Mouse (Mus musculus): ENCODE data around the gene Prss43.

DNA sequence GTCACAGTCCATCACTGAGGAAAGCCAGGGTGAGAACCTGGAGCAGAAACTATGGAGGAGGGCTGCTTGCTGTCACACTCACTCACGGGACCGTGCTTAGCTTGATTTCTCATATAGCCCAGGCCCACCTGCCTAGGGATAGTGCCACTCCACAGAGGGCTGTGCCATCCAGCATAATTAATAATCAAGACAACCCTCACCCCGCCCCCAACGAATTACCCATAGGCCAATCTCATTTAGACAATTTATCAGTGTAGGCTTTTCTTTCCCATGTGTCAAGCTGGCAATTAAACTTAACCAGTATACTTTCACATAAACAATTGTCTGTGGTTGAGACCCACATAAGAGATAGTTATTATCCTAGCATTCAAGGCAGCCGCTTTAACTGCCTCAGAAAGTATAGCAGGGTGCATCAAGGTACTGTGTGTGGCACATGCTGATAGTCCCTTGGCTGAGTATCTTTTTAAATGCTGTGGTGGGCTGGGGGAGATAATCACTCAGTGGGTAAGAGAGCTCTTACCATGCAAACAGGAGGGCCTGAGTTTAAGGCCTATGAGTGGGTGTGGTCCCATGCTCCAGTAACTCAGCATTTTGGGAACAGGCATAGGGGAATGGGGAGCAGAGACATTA is 32.6 kb downstream of the Prss43 start:
- TF ChIP-seq CTCF (IDR thresholded peaks at IDR 0.05; ENCODE audit: insufficient read depth, low read length) (no peak), POLR2A (IDR thresholded peaks at IDR 0.05; ENCODE audit: borderline replicate concordance, extremely low read depth, low read depth, low read length) (no peak)

Data from lung, adult 2 months (tissue).